Mouse (Mus musculus) ovary, adult 10 weeks (tissue): ENCODE measurements around the gene Eif2s2. TPM values are rescaled to one million over a fixed set of nuclear protein-coding genes. Genes with fewer than 3 reads are reported as not detected.

Source experiments
- polyA plus RNA-seq: library from polyadenylated mRNA; stranded (reverse); fragments of 350-450 nt; fragmentation: Illumina TruSeq; extraction: RNeasy Lipid Tissue Mini Kit (QIAGEN cat#74804); gene quantifications from one replicate; pipeline ENCODE4 v1.2.3, GENCODE M21; 2014

Gene Eif2s2
- polyA plus RNA-seq: 456 TPM

GRCm38 (mm10) chr2:154892201-154893044 lies at the start of gene Eif2s2:
TSS of gene Eif2s2 (minus strand) at chr2:154892935.

Other genes starting within 250 kb of the Eif2s2 start
- 73.3 TPM for gene Chmp4b, start 241.2 kb downstream of the Eif2s2 start, polyA plus RNA-seq
- gene Gm14214, start 122.9 kb downstream of the Eif2s2 start, polyA plus RNA-seq: not detected
- gene Raly, start 101.8 kb downstream of the Eif2s2 start, polyA plus RNA-seq: 202 TPM
- gene a, start 101.5 kb downstream of the Eif2s2 start, polyA plus RNA-seq: not detected
- gene Gm14226, start 125.3 kb upstream of the Eif2s2 start, polyA plus RNA-seq: 14.2 TPM
- 34.0 TPM for gene Ahcy, start 181.6 kb upstream of the Eif2s2 start, polyA plus RNA-seq
- 111 TPM for gene Itch, start 240.6 kb upstream of the Eif2s2 start, polyA plus RNA-seq